Mouse (Mus musculus) ES-E14 (cell line): ENCODE data around the gene Arl15. TPM values are rescaled to one million over a fixed set of nuclear protein-coding genes. Genes with fewer than 3 reads are reported as not detected.

Experiments
- DNase-seq: peaks from one replicate; pipeline ENCODE4 v3.0.0-alpha.2; 2013; ENCODE audit warnings: low read depth, low spot score
- H3K27ac ChIP-seq: 2 replicates; pipeline ENCODE4 v1.5.1; 2012; ENCODE audit warnings: low read depth, mild to moderate bottlenecking, low read length, moderate library complexity, mixed read lengths; ENCODE audit not compliant: poor library complexity, insufficient read depth, severe bottlenecking
- H3K36me3 ChIP-seq: 2 replicates; pipeline ENCODE4 v1.6.1; 2012; ENCODE audit warnings: mild to moderate bottlenecking, low read length, moderate library complexity, mixed read lengths; ENCODE audit not compliant: control insufficient read depth, poor library complexity, insufficient read depth, severe bottlenecking
- H3K4me1 ChIP-seq, 2 experiments: fragments of 150-350 bp in 1 of 2; sonication (generic) in 1 of 2; 2 replicates each; pipeline ENCODE4 v1.6.1; 2012; ENCODE audit warnings: low read length in 2 of 2, mild to moderate bottlenecking in 1 of 2, mixed read lengths in 1 of 2; ENCODE audit not compliant: control insufficient read depth in 2 of 2, insufficient read depth in 2 of 2, poor library complexity in 1 of 2
- H3K4me3 ChIP-seq, 2 experiments: fragments of 150-350 bp in 1 of 2; sonication (generic) in 1 of 2; 2 replicates each; pipeline ENCODE4 v1.5.1; 2012; ENCODE audit warnings: low read length in 2 of 2, low read depth in 1 of 2, mild to moderate bottlenecking in 1 of 2, mixed read lengths in 1 of 2; ENCODE audit not compliant: insufficient read depth in 1 of 2, poor library complexity in 1 of 2, severe bottlenecking in 1 of 2
- H3K9ac ChIP-seq: 2 replicates; pipeline ENCODE4 v1.6.1; 2012; ENCODE audit warnings: low read depth, mild to moderate bottlenecking, low read length, mixed read lengths; ENCODE audit not compliant: poor library complexity, insufficient read depth, severe bottlenecking
- H3K9me3 ChIP-seq: fragments of 150-350 bp; sonication (generic); 2 replicates; pipeline ENCODE4 v1.6.1; 2012; ENCODE audit warnings: low read depth, mild to moderate bottlenecking, low read length; ENCODE audit not compliant: control insufficient read depth, insufficient read depth
- CHD2 ChIP-seq: IDR thresholded peaks from 2 replicates; pipeline ENCODE4 v1.6.1; 2014; ENCODE audit warnings: mild to moderate bottlenecking, low read depth, low read length, inconsistent platforms
- HCFC1 ChIP-seq: IDR thresholded peaks from 2 replicates; pipeline ENCODE4 v1.6.1; 2012; ENCODE audit warnings: low read length, inconsistent platforms, borderline replicate concordance; ENCODE audit not compliant: insufficient read depth
- MAFK ChIP-seq: IDR thresholded peaks from 2 replicates; pipeline ENCODE4 v1.6.1; 2014; ENCODE audit warnings: mild to moderate bottlenecking, low read depth, low read length, inconsistent platforms; ENCODE audit not compliant: insufficient read depth
- ZC3H11A ChIP-seq: IDR thresholded peaks from 2 replicates; pipeline ENCODE4 v1.6.1; 2012; ENCODE audit warnings: low read depth, mild to moderate bottlenecking, inconsistent platforms, low read length, borderline replicate concordance
- ZNF384 ChIP-seq: IDR thresholded peaks from 2 replicates; pipeline ENCODE4 v1.6.1; 2012; ENCODE audit warnings: low read depth, low read length, inconsistent platforms
- in situ Hi-C, 2 experiments: fragments of 600-800 bp; cut with MboI; formaldehyde crosslinking; loops; one replicate each; pipeline ENCODE4 v1.15.1; 2025; ENCODE audit warnings: low sequenced_read_pairs in 2 of 2, inconsistent platforms in 1 of 2; ENCODE audit not compliant: unreplicated experiment in 2 of 2
- total RNA-seq: library from RNA; depleted of rRNA; stranded (reverse); fragments of 300-350 nt; gene quantifications from 2 replicates; pipeline ENCODE4 v1.2.3, GENCODE M21; 2012

Arl15 gene
- total RNA-seq, 1 experiment: 15.1 TPM

DNA sequence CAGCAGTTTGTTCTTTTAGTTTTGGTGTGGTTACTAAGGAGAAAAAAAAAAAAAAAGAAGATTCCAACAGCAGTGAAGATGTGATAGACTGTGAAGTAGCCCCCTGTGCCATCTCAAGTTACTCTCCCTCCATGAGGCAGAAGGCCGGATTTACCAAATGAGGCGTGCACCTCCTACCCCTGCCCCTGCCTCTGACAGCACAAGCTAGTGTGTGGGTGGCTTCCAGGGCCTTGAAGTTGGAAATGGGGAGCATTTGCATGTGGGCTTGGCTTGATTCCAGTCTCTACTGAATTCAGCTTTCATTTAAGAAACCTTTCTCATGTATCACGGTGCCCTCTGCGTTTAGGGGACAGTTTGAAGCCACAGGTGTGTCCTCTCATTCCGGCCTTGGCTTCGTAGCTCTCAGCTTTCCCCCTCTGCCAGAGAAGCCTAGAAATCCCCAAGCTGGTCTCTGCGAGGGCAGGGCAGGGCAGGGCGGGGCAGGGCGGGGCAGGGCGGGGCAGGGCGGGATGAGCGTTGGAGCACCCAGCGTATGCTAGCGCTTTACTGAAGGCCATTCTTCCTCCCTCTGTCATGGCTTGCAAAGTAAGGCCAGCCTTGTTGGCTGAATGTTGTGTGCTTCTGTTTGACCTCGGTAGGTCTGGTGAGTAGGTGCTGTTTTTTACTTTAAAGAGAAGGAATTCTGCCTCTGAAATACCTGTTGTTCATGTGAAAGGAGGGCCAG, 21.6 kb downstream of the Arl15 start:
- Histone ChIP-seq H3K4me1 (peaks cover 7 to 19% of the 10 kb centered on the region in 2 experiments; a peak in 2 of 4 replicates), H3K36me3 (no peaks in the 10 kb centered on the region), H3K4me3 (peak overlapping the region in 1 of 2 experiments; percentile 33; a peak in 1 of 4 replicates), H3K9ac (no peak overlapping the region), H3K9me3 (no peaks in the 10 kb centered on the region), H3K27ac (peak overlapping the region; percentile 75)
- DNase-seq: peak; percentile 31
- in situ Hi-C loops: no loop called here
- TF ChIP-seq ZNF384: peak; percentile 72
- TF ChIP-seq HCFC1: no peak
- TF ChIP-seq CHD2: no peak
- TF ChIP-seq MAFK: no peak
- no peak for TF ChIP-seq ZC3H11A

DNA sequence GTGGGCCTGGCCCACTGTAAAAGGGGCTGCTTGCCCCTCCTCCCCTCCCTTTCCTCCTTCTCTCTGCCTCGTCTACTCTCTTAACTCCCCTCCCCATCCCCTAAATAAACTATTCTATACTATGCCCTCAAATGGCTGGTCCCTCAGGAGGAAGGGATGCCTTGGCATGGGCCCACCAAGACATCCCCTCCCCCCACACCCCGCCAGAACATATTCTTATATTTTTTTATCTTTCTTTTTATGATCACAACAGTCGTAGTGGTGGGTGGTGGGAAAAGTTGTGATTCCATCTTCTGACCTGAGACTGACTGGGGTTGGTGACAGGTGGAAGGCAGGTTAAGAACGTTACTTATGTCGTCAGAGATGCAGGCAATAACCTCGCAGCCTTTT, 22.1 kb downstream of the Arl15 start:
- peaks cover 8 to 19% of the 10 kb centered on the region in 2 experiments; a peak in 3 of 4 replicates for H3K4me1 ChIP-seq
- H3K36me3 ChIP-seq: no peaks in the 10 kb centered on the region
- in situ Hi-C loops: no loop called here
- no peak overlapping the region for H3K4me3 ChIP-seq
- no peak overlapping the region for H3K9ac ChIP-seq
- no peaks in the 10 kb centered on the region for H3K9me3 ChIP-seq
- TF ChIP-seq CHD2: no peak
- no peak for TF ChIP-seq MAFK
- no peak for TF ChIP-seq HCFC1
- peak overlapping the region; percentile 75 for H3K27ac ChIP-seq
- no peak for DNase-seq

DNA sequence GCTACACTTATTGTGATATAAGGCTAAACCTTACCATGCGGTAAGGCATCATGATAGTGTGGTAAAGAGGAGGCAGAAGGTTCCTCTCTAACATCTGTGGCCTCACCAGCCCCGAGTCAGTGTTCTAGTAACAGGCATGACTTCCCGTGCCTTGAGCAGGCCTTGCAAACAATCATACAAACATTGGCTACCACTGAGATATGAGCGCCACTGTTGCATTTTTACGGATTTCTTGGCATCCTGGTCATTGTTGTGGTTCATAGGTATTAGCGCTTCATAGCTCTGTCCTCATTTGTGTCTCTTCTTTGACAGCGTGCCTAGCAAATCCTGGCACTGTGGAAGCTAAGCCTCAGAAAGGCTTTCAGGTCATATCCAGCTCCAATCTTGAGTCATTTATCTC, 24.7 kb downstream of the Arl15 start:
- DNase-seq: no peak
- TF ChIP-seq CHD2: no peak
- TF ChIP-seq MAFK: no peak
- TF ChIP-seq ZC3H11A: no peak
- TF ChIP-seq HCFC1: no peak
- no peak for TF ChIP-seq ZNF384
- no peak overlapping the region for H3K9ac ChIP-seq
- H3K9me3 ChIP-seq: no peaks in the 10 kb centered on the region
- H3K4me3 ChIP-seq: no peak overlapping the region
- H3K27ac ChIP-seq: no peak overlapping the region
- in situ Hi-C loops: no loop called here
- no peaks in the 10 kb centered on the region for H3K36me3 ChIP-seq
- H3K4me1 ChIP-seq: peaks cover 9 to 21% of the 10 kb centered on the region in 2 experiments; a peak in 3 of 4 replicates

GRCm38 (mm10) chr13:113820176-113820575, 25.9 kb downstream of the Arl15 start:
- Histone ChIP-seq H3K9me3 (no peaks in the 10 kb centered on the region), H3K27ac (no peak overlapping the region), H3K36me3 (no peaks in the 10 kb centered on the region), H3K9ac (no peak overlapping the region), H3K4me1 (peaks cover 7 to 17% of the 10 kb centered on the region in 2 experiments; a peak in 3 of 4 replicates), H3K4me3 (no peak overlapping the region)
- DNase-seq: no peak
- in situ Hi-C loops: no loop called here
- TF ChIP-seq ZNF384: no peak
- no peak for TF ChIP-seq CHD2
- no peak for TF ChIP-seq HCFC1
- no peak for TF ChIP-seq MAFK
- no peak for TF ChIP-seq ZC3H11A

DNA sequence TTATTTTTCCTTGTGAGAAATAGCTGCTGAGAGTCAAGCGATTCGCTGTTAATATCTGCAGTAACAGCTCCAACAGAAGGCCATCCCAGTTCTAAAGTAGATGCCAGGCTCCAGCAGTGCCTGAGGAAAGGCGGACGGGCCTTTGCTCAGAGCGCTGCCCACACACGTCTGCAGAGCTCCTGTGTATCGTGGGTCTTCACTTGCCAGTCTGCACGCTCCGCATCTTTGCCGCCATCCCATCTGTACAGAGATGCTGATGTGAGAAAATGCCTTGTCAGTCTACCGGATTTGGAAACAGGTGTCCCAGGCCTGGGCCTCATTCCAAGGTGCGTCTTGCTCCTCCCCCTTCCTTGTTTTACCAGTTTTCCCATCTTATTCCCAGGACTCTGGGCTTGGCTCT, 27.6 kb downstream of the Arl15 start:
- Histone ChIP-seq H3K4me3 (no peak overlapping the region), H3K9me3 (no peaks in the 10 kb centered on the region), H3K9ac (no peak overlapping the region), H3K36me3 (no peaks in the 10 kb centered on the region), H3K4me1 (peaks cover 4 to 8% of the 10 kb centered on the region in 2 experiments; a peak in 3 of 4 replicates), H3K27ac (no peak overlapping the region)
- in situ Hi-C loops: no loop called here
- no peak for TF ChIP-seq MAFK
- no peak for TF ChIP-seq ZNF384
- TF ChIP-seq CHD2: no peak
- no peak for TF ChIP-seq ZC3H11A
- no peak for TF ChIP-seq HCFC1
- DNase-seq: no peak
